Mouse (Mus musculus) urinary bladder, adult 2 months (tissue): ENCODE results near the gene Adamtsl2. TPM values are rescaled to one million over a fixed set of nuclear protein-coding genes. Genes with fewer than 3 reads are reported as not detected.

ENCODE experiments used
- polyA plus RNA-seq: library from polyadenylated mRNA; depleted of rRNA; stranded (reverse); fragments of >200 nt; gene quantifications from 2 replicates; pipeline ENCODE4 v1.2.3, GENCODE M21; 2012; rRNA removed

Adamtsl2 gene
- polyA plus RNA-seq, 1 experiment = 3.1 TPM

Other genes with a start within 250 kb of the Adamtsl2 start
- gene Abo, start 214.4 kb upstream of the Adamtsl2 start, polyA plus RNA-seq = not detected in 2 replicates
- gene Surf6, start 176.5 kb upstream of the Adamtsl2 start, polyA plus RNA-seq = 15.7 and 16.3 TPM in 2 replicates
- 28.6 and 32.5 TPM in 2 replicates for gene Med22, start 168.7 kb upstream of the Adamtsl2 start, polyA plus RNA-seq
- gene Rpl7a, start 168.6 kb upstream of the Adamtsl2 start, polyA plus RNA-seq = 1,359 and 1,515 TPM in 2 replicates
- 43.1 and 48.2 TPM in 2 replicates for gene Surf2, start 163.0 kb upstream of the Adamtsl2 start, polyA plus RNA-seq
- 92.5 and 103 TPM in 2 replicates for gene Surf1, start 162.8 kb upstream of the Adamtsl2 start, polyA plus RNA-seq
- gene Surf4, start 145.5 kb upstream of the Adamtsl2 start, polyA plus RNA-seq = 131 and 132 TPM in 2 replicates
- 0.24 and 0.28 TPM in 2 replicates for gene Stkld1, start 145.3 kb upstream of the Adamtsl2 start, polyA plus RNA-seq
- gene Rexo4, start 115.0 kb upstream of the Adamtsl2 start, polyA plus RNA-seq = 33.6 TPM in 2 replicates
- gene Adamts13, start 106.0 kb upstream of the Adamtsl2 start, polyA plus RNA-seq = 0.08 and 0.13 TPM in 2 replicates
- 48.0 and 48.9 TPM in 2 replicates for gene Cacfd1, start 69.5 kb upstream of the Adamtsl2 start, polyA plus RNA-seq
- gene Slc2a6, start 51.4 kb upstream of the Adamtsl2 start, polyA plus RNA-seq = 2.2 and 2.8 TPM in 2 replicates
- gene Mymk, start 7.2 kb upstream of the Adamtsl2 start, polyA plus RNA-seq = not detected in 2 replicates
- 0.09 and 0.11 TPM in 2 replicates for gene Fam163b, start 63.1 kb downstream of the Adamtsl2 start, polyA plus RNA-seq
- 0.38 and 0.44 TPM in 2 replicates for gene Dbh, start 85.9 kb downstream of the Adamtsl2 start, polyA plus RNA-seq
- gene Sardh, start 169.0 kb downstream of the Adamtsl2 start, polyA plus RNA-seq = 8.1 and 10.6 TPM in 2 replicates